Mouse (Mus musculus) hindbrain, embryonic 11.5 days (tissue): ENCODE results near the gene 2310034C09Rik. TPM values are rescaled to one million over a fixed set of nuclear protein-coding genes. Genes with fewer than 3 reads are reported as not detected.
"Not testable (repeated sequence)": the region's sequence is repeated elsewhere in the genome, so short reads cannot be mapped to it uniquely, and the experiment has no call there.

Experiments
- ATAC-seq: fragments of 200-750 bp; cut with Nextera tagmentation; 2 replicates; pipeline ENCODE4 v1.8.0; 2017; ENCODE audit warnings: mild to moderate bottlenecking, moderate TSS enrichment, moderate library complexity; ENCODE audit not compliant: low FRiP score
- DNase-seq: peaks from one replicate; pipeline ENCODE4 v3.0.0-alpha.2; 2015; ENCODE audit warnings: low spot score
- H3K27ac ChIP-seq: fragments of 300-500 bp; sonication (generic); 2 replicates; pipeline ENCODE4 v1.5.1; 2014; ENCODE audit warnings: mild to moderate bottlenecking, low read depth, low read length
- H3K27me3 ChIP-seq: fragments of 300-500 bp; sonication (generic); 2 replicates; pipeline ENCODE4 v1.6.1; 2014; ENCODE audit warnings: mild to moderate bottlenecking, low read length, moderate library complexity, mixed read lengths; ENCODE audit not compliant: control insufficient read depth, insufficient read depth
- H3K36me3 ChIP-seq: fragments of 300-500 bp; sonication (generic); 2 replicates; pipeline ENCODE4 v1.6.1; 2014; ENCODE audit warnings: mild to moderate bottlenecking, low read length, moderate library complexity, mixed read lengths; ENCODE audit not compliant: control insufficient read depth, insufficient read depth
- H3K4me1 ChIP-seq: fragments of 300-500 bp; sonication (generic); replicated peaks from 2 replicates; pipeline ENCODE4 v1.6.1; 2014; ENCODE audit warnings: low read length, mixed read lengths; ENCODE audit not compliant: control insufficient read depth, insufficient read depth
- H3K4me2 ChIP-seq: fragments of 300-500 bp; sonication (generic); replicated peaks from 2 replicates; pipeline ENCODE4 v1.6.1; 2014; ENCODE audit warnings: mild to moderate bottlenecking, low read depth, low read length
- H3K4me3 ChIP-seq: fragments of 300-500 bp; sonication (generic); 2 replicates; pipeline ENCODE4 v1.5.1; 2014; ENCODE audit warnings: low read depth, low read length
- H3K9ac ChIP-seq: fragments of 300-500 bp; sonication (generic); 2 replicates; pipeline ENCODE4 v1.6.1; 2014; ENCODE audit warnings: low read depth, low read length
- H3K9me3 ChIP-seq: fragments of 300-500 bp; sonication (generic); 2 replicates; pipeline ENCODE4 v1.6.1; 2016; ENCODE audit warnings: low read length; ENCODE audit not compliant: control insufficient read depth
- WGBS: fragments of 180-500 bp; shearing (Covaris S2); extraction: QIAGEN DNeasy Blood & Tissue Kit; methylation state at CpG from one replicate; pipeline ENCODE4 v1.1.7; 2014; 5-methylcytosine and 5-hydroxymethylcytosine counted together
- polyA plus RNA-seq: library from polyadenylated mRNA; unstranded; fragments of >200 nt; fragmentation: Nextera tagmentation; extraction: Ambion mirVana; gene quantifications from 2 replicates; pipeline ENCODE4 v1.2.1, GENCODE M21; 2014

2310034C09Rik gene
- polyA plus RNA-seq, 1 experiment from 2014 or later: not detected

DNA sequence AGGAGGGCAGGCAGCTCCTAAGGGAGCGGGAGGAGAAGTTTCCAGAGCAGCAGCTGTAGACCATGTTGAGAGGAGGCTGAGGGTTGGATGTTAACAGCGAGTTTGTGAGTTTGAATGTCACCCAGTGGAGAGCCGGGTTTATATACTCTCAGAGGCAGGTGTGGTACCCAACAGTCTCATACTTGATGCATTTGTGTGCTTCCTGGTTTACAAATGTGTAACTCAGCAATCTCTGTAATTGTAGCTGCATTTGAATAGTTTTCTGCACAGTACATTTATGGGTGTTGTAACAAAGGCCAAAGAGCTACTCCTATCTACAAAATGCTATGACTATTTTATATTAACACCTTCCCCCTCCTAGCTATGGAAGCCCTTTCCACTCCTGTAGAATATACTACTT is 7.1 kb upstream of the 2310034C09Rik start, which contains the start of gene Krtap13:
Gene Krtap13 (minus strand): TSS at position 101 of the 400 bp plus-strand sequence.
- H3K4me2 ChIP-seq, H3K9me3 ChIP-seq, H3K27ac ChIP-seq, H3K4me3 ChIP-seq, H3K36me3 ChIP-seq, H3K27me3 ChIP-seq, DNase-seq, H3K9ac ChIP-seq, ATAC-seq, H3K4me1 ChIP-seq: not testable (repeated sequence)
- WGBS: 90% methylated on average over 3 of the region's 3 CpGs

DNA sequence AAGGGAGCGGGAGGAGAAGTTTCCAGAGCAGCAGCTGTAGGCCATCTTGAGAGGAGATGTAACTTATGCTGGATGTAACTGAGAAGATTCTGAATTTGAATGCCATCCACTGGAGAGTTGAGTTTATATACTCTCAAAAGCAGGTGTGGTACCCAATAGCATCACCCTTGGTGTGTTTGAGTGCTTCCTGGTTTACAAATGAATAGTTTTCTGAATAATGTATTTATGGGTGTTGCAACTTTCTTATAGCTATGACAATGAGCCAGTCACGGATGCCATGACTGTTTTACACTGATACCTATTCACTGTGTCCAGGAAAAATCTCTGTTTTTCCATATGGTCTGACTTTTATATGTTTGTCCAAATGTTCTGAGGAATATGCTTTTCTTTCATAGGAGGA is 15.5 kb downstream of the 2310034C09Rik start, which contains the start of gene 2310057N15Rik:
Gene 2310057N15Rik (minus strand): TSS at position 101 of the 400 bp plus-strand sequence.
- ATAC-seq (no peak), DNase-seq (no peak)
- H3K4me2 ChIP-seq: no peak within 1 kb of the TSS
- 78% methylated on average over 2 of the region's 2 CpGs for WGBS
- H3K4me1 ChIP-seq: no peaks in the 10 kb centered on the region
- H3K4me3 ChIP-seq: no peak within 1 kb of the TSS
- no peaks in the 10 kb centered on the region for H3K27me3 ChIP-seq
- H3K27ac ChIP-seq: no peak within 1 kb of the TSS
- no peaks in the 10 kb centered on the region for H3K36me3 ChIP-seq
- no peak within 1 kb of the TSS for H3K9ac ChIP-seq
- no peaks in the 10 kb centered on the region for H3K9me3 ChIP-seq

DNA sequence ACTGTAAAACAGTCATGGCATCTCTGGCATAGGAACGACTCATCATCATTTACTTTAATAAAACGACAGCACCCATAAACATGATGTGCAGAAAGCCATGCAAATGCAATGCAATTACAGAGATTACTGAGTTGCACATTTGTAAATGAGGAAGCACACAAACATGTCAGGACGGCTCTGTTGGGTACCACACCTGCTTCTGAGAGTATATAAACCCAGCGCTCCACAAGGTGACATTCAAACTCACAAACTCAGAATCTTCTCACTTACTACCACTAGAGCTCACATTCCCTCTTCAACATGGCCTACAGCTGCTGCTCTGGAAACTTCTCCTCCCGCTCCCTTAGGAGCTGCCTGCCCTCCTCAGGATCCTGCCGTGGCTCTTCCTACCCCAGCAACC is 18.9 kb downstream of the 2310034C09Rik start, which contains the start of gene Gm5965:
Gene Gm5965 (plus strand): TSS at position 301 of the 400 bp plus-strand sequence.
- no peak within 1 kb of the TSS for H3K4me2 ChIP-seq
- DNase-seq: no peak

DNA sequence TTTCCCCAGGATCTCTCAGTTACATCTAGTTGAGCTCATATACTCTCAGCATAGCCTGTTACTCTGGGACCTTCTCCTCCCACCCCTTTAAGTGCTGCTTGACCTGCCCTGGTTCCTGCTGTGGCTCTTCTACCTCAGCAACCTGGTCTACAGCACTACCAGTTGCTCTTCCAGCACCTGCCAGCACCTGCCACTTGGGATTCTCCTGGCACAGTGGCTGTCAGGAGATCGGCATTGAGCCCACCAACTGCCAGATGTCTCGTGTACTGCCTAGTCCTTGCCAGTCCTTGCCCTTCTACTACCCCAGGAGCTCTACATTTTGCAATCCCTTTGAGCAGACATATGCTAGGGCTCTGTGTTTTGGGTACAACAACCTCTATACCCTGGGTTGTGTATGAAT is 28.1 kb downstream of the 2310034C09Rik start:
- Histone ChIP-seq H3K4me1 (no peaks in the 10 kb centered on the region), H3K9ac (no peak overlapping the region), H3K9me3 (no peaks in the 10 kb centered on the region), H3K27me3 (no peaks in the 10 kb centered on the region), H3K36me3 (no peaks in the 10 kb centered on the region), H3K27ac (no peak overlapping the region), H3K4me3 (no peak overlapping the region), H3K4me2 (no peak overlapping the region)
- WGBS: 79% methylated on average over 2 of the region's 2 CpGs
- no peak for DNase-seq
- no peak for ATAC-seq

More for the DNA sequence above, 18.9 kb downstream of the 2310034C09Rik start, which contains the start of gene Gm5965:
- Histone ChIP-seq H3K36me3 (no peaks in the 10 kb centered on the region), H3K27me3 (no peaks in the 10 kb centered on the region), H3K4me1 (no peaks in the 10 kb centered on the region), H3K9me3 (no peaks in the 10 kb centered on the region), H3K9ac (no peak within 1 kb of the TSS), H3K4me3 (no peak within 1 kb of the TSS), H3K27ac (no peak within 1 kb of the TSS)
- WGBS: 90% methylated on average over 5 of the region's 6 CpGs
- no peak for ATAC-seq

Other genes starting within 250 kb of the 2310034C09Rik start
- gene Cldn8, start 195.7 kb upstream of the 2310034C09Rik start, polyA plus RNA-seq: 1.1 and 1.5 TPM in 2 replicates
- gene Krtap24-1, start 146.6 kb upstream of the 2310034C09Rik start, polyA plus RNA-seq: not detected in 2 replicates
- gene 2310079G19Rik, start 131.2 kb upstream of the 2310034C09Rik start, polyA plus RNA-seq: not detected in 2 replicates
- gene Krtap26-1, start 111.1 kb upstream of the 2310034C09Rik start, polyA plus RNA-seq: not detected in 2 replicates
- gene Krtap27-1, start 87.2 kb upstream of the 2310034C09Rik start, polyA plus RNA-seq: not detected in 2 replicates
- gene 2310061N02Rik, start 50.9 kb upstream of the 2310034C09Rik start, polyA plus RNA-seq: not detected in 2 replicates
- gene Krtap13-1, start 30.0 kb upstream of the 2310034C09Rik start, polyA plus RNA-seq: not detected in 2 replicates
- not detected in 2 replicates for gene Krtap13, start 7.2 kb upstream of the 2310034C09Rik start, polyA plus RNA-seq
- not detected in 2 replicates for gene 2310057N15Rik, start 15.4 kb downstream of the 2310034C09Rik start, polyA plus RNA-seq
- not detected in 2 replicates for gene Gm5965, start 19.0 kb downstream of the 2310034C09Rik start, polyA plus RNA-seq
- gene Gm20741, start 53.4 kb downstream of the 2310034C09Rik start, polyA plus RNA-seq: not detected in 2 replicates
- not detected in 2 replicates for gene Krtap15, start 61.4 kb downstream of the 2310034C09Rik start, polyA plus RNA-seq
- gene Krtap14, start 67.3 kb downstream of the 2310034C09Rik start, polyA plus RNA-seq: not detected in 2 replicates
- gene Krtap19-1, start 110.6 kb downstream of the 2310034C09Rik start, polyA plus RNA-seq: not detected in 2 replicates
- not detected in 2 replicates for gene Krtap19-2, start 115.4 kb downstream of the 2310034C09Rik start, polyA plus RNA-seq
- gene Krtap19-3, start 119.2 kb downstream of the 2310034C09Rik start, polyA plus RNA-seq: not detected in 2 replicates
- gene Krtap19-4, start 126.2 kb downstream of the 2310034C09Rik start, polyA plus RNA-seq: not detected in 2 replicates
- gene Krtap19-5, start 137.6 kb downstream of the 2310034C09Rik start, polyA plus RNA-seq: not detected in 2 replicates
- not detected in 2 replicates for gene Krtap19-9b, start 173.4 kb downstream of the 2310034C09Rik start, polyA plus RNA-seq
- gene Krtap16-3, start 204.0 kb downstream of the 2310034C09Rik start, polyA plus RNA-seq: not detected in 2 replicates